Mouse (Mus musculus) lung, embryonic 14.5 days (tissue): ENCODE data around the gene Atxn2. TPM values are rescaled to one million over a fixed set of nuclear protein-coding genes. Genes with fewer than 3 reads are reported as not detected.

Experiments
- ATAC-seq: fragments of 200-750 bp; cut with Nextera tagmentation; 2 replicates; pipeline ENCODE4 v1.8.0; 2017; ENCODE audit warnings: mild to moderate bottlenecking, moderate TSS enrichment, moderate library complexity; ENCODE audit not compliant: insufficient read depth
- DNase-seq: peaks from one replicate; pipeline ENCODE4 v3.0.0-alpha.2; 2015
- H3K27ac ChIP-seq: fragments of 300-500 bp; sonication (generic); 2 replicates; pipeline ENCODE4 v1.5.1; 2014; ENCODE audit warnings: low read depth, mild to moderate bottlenecking, moderate library complexity
- H3K27me3 ChIP-seq: fragments of 300-500 bp; sonication (generic); 2 replicates; pipeline ENCODE4 v1.6.1; 2014; ENCODE audit warnings: low read length, control low read depth; ENCODE audit not compliant: insufficient read depth
- H3K36me3 ChIP-seq: fragments of 300-500 bp; sonication (generic); 2 replicates; pipeline ENCODE4 v1.6.1; 2014; ENCODE audit warnings: control low read depth; ENCODE audit not compliant: insufficient read depth
- H3K4me1 ChIP-seq: fragments of 300-500 bp; sonication (generic); 2 replicates; pipeline ENCODE4 v1.6.1; 2014; ENCODE audit warnings: antibody characterized with exemption, control low read depth; ENCODE audit not compliant: insufficient read depth
- H3K4me2 ChIP-seq: fragments of 300-500 bp; sonication (generic); 2 replicates; pipeline ENCODE4 v1.6.1; 2014; ENCODE audit warnings: mild to moderate bottlenecking
- H3K4me3 ChIP-seq: fragments of 300-500 bp; sonication (generic); 2 replicates; pipeline ENCODE4 v1.5.1; 2014; ENCODE audit warnings: low read depth, low read length
- H3K9ac ChIP-seq: fragments of 300-500 bp; sonication (generic); 2 replicates; pipeline ENCODE4 v1.6.1; 2014
- H3K9me3 ChIP-seq: fragments of 300-500 bp; sonication (generic); 2 replicates; pipeline ENCODE4 v1.6.1; 2016; ENCODE audit warnings: low read depth, low read length, control low read depth
- CTCF ChIP-seq: IDR thresholded peaks from 2 replicates; pipeline ENCODE4 v1.5.1; 2016; ENCODE audit warnings: antibody characterized with exemption, low read depth
- WGBS: fragments of 180-500 bp; shearing (Covaris S2); extraction: QIAGEN DNeasy Blood & Tissue Kit; methylation state at CpG from one replicate; pipeline ENCODE4 v1.1.7; 2014; 5-methylcytosine and 5-hydroxymethylcytosine counted together
- polyA plus RNA-seq: library from polyadenylated mRNA; unstranded; fragments of >200 nt; fragmentation: Nextera tagmentation; extraction: Ambion mirVana; gene quantifications from 2 replicates; pipeline ENCODE4 v1.2.1, GENCODE M21; 2014

The Atxn2 gene
- polyA plus RNA-seq, 1 experiment from 2014 or later = 83.9 TPM

DNA sequence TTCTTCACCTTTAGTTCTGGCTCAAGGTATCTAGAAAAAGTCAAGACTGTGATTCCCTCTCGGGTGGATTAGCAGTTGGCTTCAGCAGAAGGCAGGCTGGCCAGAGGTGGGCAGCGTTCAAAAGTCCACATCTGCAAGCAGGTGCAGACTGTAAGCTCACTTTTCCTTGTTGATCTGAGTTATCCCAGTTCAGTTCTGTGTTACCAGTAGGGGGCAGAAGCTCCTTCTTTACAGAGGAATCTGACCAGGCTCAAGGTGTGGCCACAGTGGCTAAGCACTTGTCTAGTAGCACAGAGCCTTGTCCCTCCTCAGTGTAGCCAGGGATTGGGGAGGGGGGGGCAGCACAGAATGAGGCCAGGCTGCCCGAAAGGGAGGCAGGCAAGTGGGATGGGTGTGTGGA, 103.9 kb downstream of the Atxn2 start:
- Histone ChIP-seq H3K27ac (no peak overlapping the region), H3K27me3 (no peaks in the 10 kb centered on the region), H3K4me3 (no peak overlapping the region), H3K4me1 (no peaks in the 10 kb centered on the region), H3K4me2 (no peak overlapping the region), H3K9ac (no peak overlapping the region), H3K36me3 (peaks cover 97% of the 10 kb centered on the region), H3K9me3 (no peaks in the 10 kb centered on the region)
- WGBS = 57% methylated on average over 3 of the region's 3 CpGs
- DNase-seq (peak; percentile 84), ATAC-seq (peak; percentile 49; the same call in 1 of the 2 replicates)
- peak; percentile 78 for TF ChIP-seq CTCF

DNA sequence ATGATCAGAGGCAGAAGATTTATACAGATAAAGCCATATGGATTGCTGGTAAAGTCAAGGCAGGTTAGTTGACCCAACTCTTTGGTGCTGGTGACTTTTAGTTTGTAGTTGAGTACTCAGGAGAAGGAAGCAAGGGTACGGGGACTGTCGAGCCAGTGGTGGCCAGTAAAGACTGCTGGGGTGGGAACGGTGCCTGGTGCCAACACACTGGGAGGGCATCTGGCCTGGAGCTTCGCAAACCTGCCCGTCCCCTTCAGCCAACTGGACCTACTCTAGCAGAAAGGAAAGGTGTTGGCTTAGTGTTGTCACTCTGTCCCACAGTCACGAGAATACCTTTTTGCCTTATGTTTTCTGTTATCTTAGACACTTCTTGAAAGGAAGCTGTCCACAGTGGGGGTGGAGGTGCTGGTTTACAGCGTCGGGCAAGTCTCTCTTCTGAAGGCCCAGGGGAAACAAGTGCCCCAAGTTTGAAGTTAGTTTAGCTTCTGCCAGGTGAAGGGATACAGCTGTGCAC, 104.8 kb downstream of the Atxn2 start:
- no peaks in the 10 kb centered on the region for H3K9me3 ChIP-seq
- H3K4me2 ChIP-seq = no peak overlapping the region
- WGBS = 77% methylated on average over 8 of the region's 8 CpGs
- TF ChIP-seq CTCF = no peak
- ATAC-seq (no peak), DNase-seq (no peak)
- H3K9ac ChIP-seq = no peak overlapping the region
- H3K27ac ChIP-seq = no peak overlapping the region
- H3K36me3 ChIP-seq = peaks cover 96% of the 10 kb centered on the region
- no peaks in the 10 kb centered on the region for H3K27me3 ChIP-seq
- no peaks in the 10 kb centered on the region for H3K4me1 ChIP-seq
- H3K4me3 ChIP-seq = no peak overlapping the region

DNA sequence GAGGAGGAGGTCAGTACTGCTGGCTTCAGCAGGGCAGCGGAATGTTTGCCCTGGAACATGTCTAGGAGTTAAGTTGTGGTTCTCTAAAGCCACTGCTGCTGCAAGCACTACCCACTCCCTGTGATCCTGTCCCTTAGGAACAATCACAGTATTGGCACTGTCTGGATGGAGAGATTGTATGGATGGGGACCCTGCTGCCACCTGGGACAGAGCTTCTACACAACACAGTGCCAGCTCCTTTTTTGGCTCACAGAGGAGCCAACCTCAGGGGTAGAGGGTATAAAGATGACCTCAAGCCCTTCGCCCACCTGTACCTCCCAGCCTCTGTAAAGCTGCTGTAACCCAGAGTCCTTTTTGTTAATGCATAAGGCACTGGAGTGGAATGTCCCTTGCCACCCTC, 105.5 kb downstream of the Atxn2 start:
- DNase-seq = no peak
- no peak overlapping the region for H3K4me3 ChIP-seq
- peaks cover 92% of the 10 kb centered on the region for H3K36me3 ChIP-seq
- 93% methylated on average over 2 of the region's 2 CpGs for WGBS
- no peaks in the 10 kb centered on the region for H3K4me1 ChIP-seq
- no peaks in the 10 kb centered on the region for H3K27me3 ChIP-seq
- no peak overlapping the region for H3K4me2 ChIP-seq
- H3K9ac ChIP-seq = no peak overlapping the region
- H3K9me3 ChIP-seq = no peaks in the 10 kb centered on the region
- no peak for ATAC-seq
- H3K27ac ChIP-seq = no peak overlapping the region
- no peak for TF ChIP-seq CTCF

DNA sequence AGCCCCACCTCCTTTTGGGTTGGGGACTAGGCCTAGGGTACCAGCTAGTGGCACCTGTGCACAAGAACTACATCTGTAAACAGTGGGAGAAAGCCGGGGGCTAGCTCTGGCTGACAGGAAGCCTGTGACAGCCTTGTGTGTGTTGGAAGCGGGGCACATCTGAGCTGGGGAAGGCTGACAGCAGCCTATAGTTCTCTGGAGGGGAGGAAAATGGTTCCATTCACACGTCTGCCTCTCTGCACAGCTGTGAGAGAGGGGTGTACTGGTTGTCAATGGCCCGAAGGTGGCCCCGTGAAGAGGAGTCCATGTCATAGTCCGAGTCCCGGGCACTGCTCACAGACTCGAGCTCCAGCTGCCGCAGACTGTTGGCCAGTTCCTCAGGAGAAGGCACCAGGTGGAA, 106.4 kb downstream of the Atxn2 start:
- H3K4me3 ChIP-seq = no peak overlapping the region
- H3K27ac ChIP-seq = no peak overlapping the region
- no peaks in the 10 kb centered on the region for H3K9me3 ChIP-seq
- DNase-seq (no peak), ATAC-seq (no peak)
- 84% methylated on average over 9 of the region's 9 CpGs for WGBS
- peaks cover 89% of the 10 kb centered on the region for H3K36me3 ChIP-seq
- H3K4me2 ChIP-seq = no peak overlapping the region
- H3K4me1 ChIP-seq = no peaks in the 10 kb centered on the region
- no peak overlapping the region for H3K9ac ChIP-seq
- H3K27me3 ChIP-seq = no peaks in the 10 kb centered on the region
- TF ChIP-seq CTCF = no peak

DNA sequence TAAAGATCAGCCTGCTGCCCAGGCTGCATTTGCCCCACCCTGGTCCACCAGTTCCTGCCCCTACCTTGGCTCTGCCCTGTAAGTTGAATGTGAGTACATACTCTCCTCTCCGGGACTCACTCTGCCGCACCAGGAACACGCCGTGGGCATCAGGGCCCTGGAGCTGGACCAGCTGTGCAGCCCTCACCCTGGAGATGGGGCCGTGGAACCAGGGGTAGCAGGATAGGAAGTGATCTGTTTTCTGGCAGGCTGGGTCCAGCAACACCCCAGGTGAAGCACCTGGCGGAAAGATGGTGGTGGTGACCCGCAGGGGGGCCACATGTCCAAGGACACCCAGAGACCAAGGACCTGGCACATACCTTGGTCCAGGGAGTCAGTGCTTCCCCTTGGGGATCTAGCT, 107.3 kb downstream of the Atxn2 start:
- Histone ChIP-seq H3K9me3 (no peaks in the 10 kb centered on the region), H3K9ac (no peak overlapping the region), H3K4me3 (no peak overlapping the region), H3K4me2 (no peak overlapping the region), H3K27me3 (no peaks in the 10 kb centered on the region), H3K4me1 (no peaks in the 10 kb centered on the region), H3K27ac (no peak overlapping the region), H3K36me3 (peaks cover 89% of the 10 kb centered on the region)
- 93% methylated on average over 7 of the region's 7 CpGs for WGBS
- ATAC-seq (no peak), DNase-seq (no peak)
- TF ChIP-seq CTCF = no peak

DNA sequence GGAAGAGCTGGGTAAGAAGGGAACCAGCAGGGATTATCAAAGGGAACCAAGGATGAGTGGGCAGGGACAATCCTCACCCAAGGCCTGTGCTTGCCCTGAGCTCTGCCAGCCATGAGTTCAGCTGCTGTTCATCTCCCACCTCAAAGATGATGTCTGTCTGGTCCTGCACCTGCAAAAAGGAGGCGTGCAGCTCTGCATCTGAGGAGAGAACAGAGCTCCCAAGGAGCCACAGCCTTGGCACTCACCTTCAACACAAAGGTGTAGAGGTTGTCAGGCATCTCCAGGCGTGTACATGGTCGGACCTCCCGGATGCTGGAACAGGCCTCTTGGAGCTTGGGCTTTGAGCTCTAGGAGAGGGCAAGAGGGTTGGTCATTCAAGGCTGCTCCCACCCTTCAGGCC, 107.7 kb downstream of the Atxn2 start:
- ATAC-seq (no peak), DNase-seq (no peak)
- no peaks in the 10 kb centered on the region for H3K9me3 ChIP-seq
- H3K9ac ChIP-seq = no peak overlapping the region
- no peak overlapping the region for H3K4me2 ChIP-seq
- no peak overlapping the region for H3K4me3 ChIP-seq
- TF ChIP-seq CTCF = no peak
- WGBS = 91% methylated on average over 4 of the region's 4 CpGs
- H3K4me1 ChIP-seq = no peaks in the 10 kb centered on the region
- H3K36me3 ChIP-seq = peaks cover 89% of the 10 kb centered on the region
- no peak overlapping the region for H3K27ac ChIP-seq
- no peaks in the 10 kb centered on the region for H3K27me3 ChIP-seq

DNA sequence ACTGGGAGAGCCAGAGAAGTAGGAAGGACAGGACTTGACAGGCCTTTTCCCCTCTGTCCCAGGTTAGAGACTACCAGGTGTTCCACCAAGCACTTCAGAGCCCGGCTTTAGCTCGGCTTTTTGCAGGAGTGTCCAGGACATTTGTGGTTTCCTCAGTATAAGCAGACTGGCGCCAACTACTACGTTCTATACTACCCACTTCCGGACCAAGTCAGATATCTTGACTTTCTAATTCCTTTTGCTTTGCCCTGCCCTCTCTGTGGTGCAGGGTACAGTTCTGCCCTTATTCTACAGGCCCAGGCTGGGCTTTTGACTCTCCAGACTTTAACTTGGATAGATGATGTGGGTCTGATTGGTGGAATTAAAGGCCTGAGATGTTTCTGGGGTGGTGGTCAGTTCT, 108.4 kb downstream of the Atxn2 start:
- peaks cover 88% of the 10 kb centered on the region for H3K36me3 ChIP-seq
- no peak overlapping the region for H3K27ac ChIP-seq
- WGBS = 83% methylated on average over 5 of the region's 5 CpGs

DNA sequence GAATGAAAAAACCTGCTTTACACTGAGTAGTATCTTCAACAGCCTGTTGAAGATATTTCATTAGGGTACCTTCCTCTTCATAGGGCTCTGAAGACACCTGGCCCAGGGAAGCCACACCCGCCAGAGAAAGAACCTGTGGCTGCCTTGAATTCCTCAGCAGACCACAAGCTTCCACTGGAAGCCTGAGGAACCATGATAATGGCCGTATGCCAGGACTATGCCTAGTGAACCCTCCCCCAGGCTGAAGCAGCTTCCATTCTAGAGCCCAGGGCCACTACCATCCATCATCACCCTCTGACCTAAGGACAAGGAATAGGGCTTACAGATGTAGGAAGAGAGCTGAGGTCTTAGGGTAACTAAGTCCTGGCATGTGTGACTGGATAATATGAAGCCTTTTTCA, 109.0 kb downstream of the Atxn2 start:
- no peaks in the 10 kb centered on the region for H3K9me3 ChIP-seq
- no peak for TF ChIP-seq CTCF
- no peak overlapping the region for H3K4me2 ChIP-seq
- DNase-seq = no peak
- no peak overlapping the region for H3K9ac ChIP-seq
- WGBS = 66% methylated on average over 2 of the region's 2 CpGs
- ATAC-seq = no peak
- H3K27ac ChIP-seq = no peak overlapping the region
- no peak overlapping the region for H3K4me3 ChIP-seq
- peaks cover 88% of the 10 kb centered on the region for H3K36me3 ChIP-seq
- no peaks in the 10 kb centered on the region for H3K27me3 ChIP-seq
- H3K4me1 ChIP-seq = no peaks in the 10 kb centered on the region

More for the DNA sequence above, 108.4 kb downstream of the Atxn2 start:
- H3K9me3 ChIP-seq = no peaks in the 10 kb centered on the region
- no peaks in the 10 kb centered on the region for H3K4me1 ChIP-seq
- H3K27me3 ChIP-seq = no peaks in the 10 kb centered on the region
- TF ChIP-seq CTCF = no peak
- no peak overlapping the region for H3K9ac ChIP-seq
- H3K4me2 ChIP-seq = no peak overlapping the region
- ATAC-seq (no peak), DNase-seq (no peak)
- H3K4me3 ChIP-seq = no peak overlapping the region
